Mouse (Mus musculus) cortical plate, adult 2 months (tissue): Measurements from ENCODE around the gene Sesn1. TPM values are rescaled to one million over a fixed set of nuclear protein-coding genes. Genes with fewer than 3 reads are reported as not detected.
"Not testable (repeated sequence)": the region's sequence is repeated elsewhere in the genome, so short reads cannot be mapped to it uniquely, and the experiment has no call there.

Source experiments
- H3K27ac ChIP-seq: fragments of 200-500 bp; 2 replicates; pipeline ENCODE4 v1.5.1; 2012; ENCODE audit warnings: low read length, control low read depth, inconsistent platforms; ENCODE audit not compliant: insufficient read depth
- H3K4me1 ChIP-seq: fragments of 200-500 bp; 2 replicates; pipeline ENCODE4 v1.6.1; 2011; ENCODE audit warnings: low read length; ENCODE audit not compliant: control insufficient read depth, insufficient read depth
- H3K4me3 ChIP-seq: fragments of 200-500 bp; 2 replicates; pipeline ENCODE4 v1.5.1; 2011; ENCODE audit warnings: mild to moderate bottlenecking, low read length, control low read depth; ENCODE audit not compliant: insufficient read depth
- CTCF ChIP-seq: fragments of 200-500 bp; IDR thresholded peaks from 2 replicates; pipeline ENCODE4 v1.5.1; 2011; ENCODE audit warnings: mild to moderate bottlenecking, control low read depth, low read length; ENCODE audit not compliant: insufficient read depth; ENCODE audit errors: extremely low read depth
- POLR2A ChIP-seq: fragments of 200-500 bp; IDR thresholded peaks from 2 replicates; pipeline ENCODE4 v1.6.1; 2011; ENCODE audit warnings: mild to moderate bottlenecking, low read length, control low read depth; ENCODE audit not compliant: insufficient read depth; ENCODE audit errors: extremely low read depth
- polyA plus RNA-seq: library from polyadenylated mRNA; depleted of rRNA; stranded (reverse); fragments of >200 nt; gene quantifications from 2 replicates; pipeline ENCODE4 v1.2.3, GENCODE M21; 2012

The Sesn1 gene
- polyA plus RNA-seq, 1 experiment = 51.0 TPM

GRCm38 (mm10) chr10:41805729-41806355 lies 3.9 kb upstream of the Sesn1 start:
- TF ChIP-seq POLR2A (no peak), CTCF (no peak)
- no peak overlapping the region for H3K27ac ChIP-seq
- no peak overlapping the region for H3K4me3 ChIP-seq
- H3K4me1 ChIP-seq = no peaks in the 10 kb centered on the region

- peaks cover 3% of the 10 kb centered on the region for H3K4me1 ChIP-seq
- H3K27ac ChIP-seq = peak overlapping the region; percentile 89
These were observed 510 bp upstream of the Sesn1 start for GRCm38 (mm10) chr10:41809080-41809770.

GRCm38 (mm10) chr10:41810564-41811455 lies 1.1 kb downstream of the Sesn1 start:
- H3K4me3 ChIP-seq = peak overlapping the region; percentile 58
- no peak overlapping the region for H3K27ac ChIP-seq
- peaks cover 5% of the 10 kb centered on the region for H3K4me1 ChIP-seq
- TF ChIP-seq CTCF (no peak), POLR2A (peak; percentile 40; the same call in 1 of the 2 replicates)

More at GRCm38 (mm10) chr10:41809080-41809770, 510 bp upstream of the Sesn1 start:
- H3K4me3 ChIP-seq = peak overlapping the region; percentile 58
- TF ChIP-seq POLR2A (peak; percentile 53; the same call in 1 of the 2 replicates), CTCF (no peak)

- H3K4me3 ChIP-seq = peak overlapping the region; percentile 15
- peaks cover 5% of the 10 kb centered on the region for H3K4me1 ChIP-seq
- H3K27ac ChIP-seq = no peak overlapping the region
- TF ChIP-seq CTCF (no peak), POLR2A (no peak)
These were observed 2.8 kb downstream of the Sesn1 start for GRCm38 (mm10) chr10:41812566-41812965.

- peaks cover 5% of the 10 kb centered on the region for H3K4me1 ChIP-seq
- no peak overlapping the region for H3K27ac ChIP-seq
- no peak for TF ChIP-seq POLR2A
- no peak for TF ChIP-seq CTCF
These were observed 4.6 kb downstream of the Sesn1 start for GRCm38 (mm10) chr10:41814305-41814853.

GRCm38 (mm10) chr10:41816516-41816915 lies 6.8 kb downstream of the Sesn1 start:
- H3K4me1 ChIP-seq = peaks cover 6% of the 10 kb centered on the region
- no peak overlapping the region for H3K4me3 ChIP-seq
- TF ChIP-seq CTCF (no peak), POLR2A (no peak)
- H3K27ac ChIP-seq = no peak overlapping the region

More at GRCm38 (mm10) chr10:41814305-41814853, 4.6 kb downstream of the Sesn1 start:
- H3K4me3 ChIP-seq = no peak overlapping the region; the same call in 1 of the 2 replicates

- TF ChIP-seq CTCF (no peak), POLR2A (no peak)
- Histone ChIP-seq H3K4me3 (no peak overlapping the region), H3K4me1 (peaks cover 6% of the 10 kb centered on the region)
These were observed 8.4 kb downstream of the Sesn1 start for GRCm38 (mm10) chr10:41818036-41818732.

GRCm38 (mm10) chr10:41818733-41819070 lies 9.0 kb downstream of the Sesn1 start:
- not testable (repeated sequence) for H3K4me3 ChIP-seq, H3K27ac ChIP-seq, H3K4me1 ChIP-seq

More at GRCm38 (mm10) chr10:41818036-41818732, 8.4 kb downstream of the Sesn1 start:
- no peak overlapping the region for H3K27ac ChIP-seq

GRCm38 (mm10) chr10:41819307-41819706 lies 9.6 kb downstream of the Sesn1 start:
- Histone ChIP-seq H3K4me1 (peaks cover 3% of the 10 kb centered on the region), H3K27ac (no peak overlapping the region), H3K4me3 (no peak overlapping the region)
- TF ChIP-seq CTCF = no peak
- no peak for TF ChIP-seq POLR2A
